26 mouse cellular contexts compared by ENCODE assay signal in the genomic region with DNA sequence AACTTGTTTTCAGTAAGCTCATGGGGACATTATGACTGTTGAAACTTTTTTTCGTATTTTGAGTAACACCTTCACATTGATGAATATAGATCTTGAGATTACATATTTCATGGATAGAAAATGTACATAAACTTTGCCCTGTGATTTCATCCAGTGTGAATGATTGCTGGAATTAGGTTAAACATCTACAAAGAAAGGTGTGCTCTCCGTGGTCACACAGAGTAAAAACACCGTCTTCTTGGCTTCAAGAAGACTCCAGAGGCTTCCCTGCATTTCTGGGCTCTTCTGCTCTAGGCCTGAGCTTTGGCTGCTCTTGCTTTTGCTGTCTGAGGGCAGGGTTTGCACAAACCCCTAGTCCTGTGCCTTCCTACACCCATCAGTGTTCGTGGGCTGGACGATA.
DNase-seq lines count a peak whose midpoint lies in the region; ATAC-seq and TF ChIP-seq lines count a peak whose summit lies in the region.
"Had no signal": no experiment of that assay in that cellular context is flagged by ENCODE, and none has a peak within 500 bp of the region (broad histone marks: within the 10 kb centered on the region; RNA-seq: fewer than 3 reads in every experiment).

No protein-coding gene starts in this region.

- WGBS in liver, postnatal 0 days (ENCODE audit: insufficient replicate concordance): 71% methylated on average over 5 of the region's 5 CpGs

- TF ChIP-seq EP300 in liver, postnatal 0 days (IDR thresholded peaks at IDR 0.05; ENCODE audit: low read depth): no peak

- H3K4me3 ChIP-seq in liver, postnatal 0 days (ENCODE audit: low read depth, low read length): no peak overlapping the region
- H3K4me3 ChIP-seq: forebrain, embryonic 10.5 days; forebrain, embryonic 13.5 days; heart, adult 2 months; heart, embryonic 10.5 days; heart, embryonic 13.5 days had no signal

- H3K36me3 ChIP-seq in liver, postnatal 0 days (replicated peaks; ENCODE audit: insufficient read depth, low read length): peaks cover 53% of the 10 kb centered on the region

- H3K4me1 ChIP-seq in liver, postnatal 0 days (ENCODE audit: insufficient read depth): peaks cover 5% of the 10 kb centered on the region; the same call in 1 of the 2 replicates
- H3K4me1 ChIP-seq: heart, embryonic 10.5 days; heart, embryonic 13.5 days had no signal

- TF ChIP-seq CTCF in liver, postnatal 0 days (IDR thresholded peaks at IDR 0.05; ENCODE audit: low read depth): no peak

- no peak overlapping the region for H3K9ac ChIP-seq in liver, postnatal 0 days (replicated peaks)
- H3K9ac ChIP-seq: forebrain, embryonic 13.5 days; heart, embryonic 13.5 days; hindbrain, embryonic 14.5 days had no signal

- no peaks in the 10 kb centered on the region for H3K9me3 ChIP-seq in liver, postnatal 0 days (ENCODE audit: low read length)
- H3K9me3 ChIP-seq: forebrain, embryonic 13.5 days; G1E had no signal

- H3K4me2 ChIP-seq in liver, postnatal 0 days (ENCODE audit: low read depth, low read length): peak overlapping the region; percentile 32; the same call in 1 of the 2 replicates
- H3K4me2 ChIP-seq: forebrain, embryonic 13.5 days; heart, embryonic 13.5 days; hindbrain, embryonic 14.5 days had no signal

- peak overlapping the region; percentile 40 for H3K27ac ChIP-seq in liver, postnatal 0 days (ENCODE audit: low read depth)
- H3K27ac ChIP-seq: forebrain, embryonic 10.5 days; forebrain, embryonic 13.5 days; heart, adult 2 months; heart, embryonic 10.5 days; heart, embryonic 13.5 days; hindbrain, embryonic 14.5 days had no signal

- H3K27me3 ChIP-seq in liver, postnatal 0 days (ENCODE audit: insufficient read depth, low read length): no peaks in the 10 kb centered on the region
- H3K27me3 ChIP-seq: CH12.LX; heart, embryonic 13.5 days; Patski had no signal

- DNase-seq in kidney, adult 18-20 months: peak; percentile 16
- DNase-seq in kidney, postnatal 14 days: no peak
- DNase-seq in kidney, adult 9 months: peak; percentile 56
- no peak for DNase-seq in kidney, postnatal 4 days
- no peak for DNase-seq in liver, postnatal 0 days
- no peak for DNase-seq in liver
- DNase-seq: adrenal gland, postnatal 10 days; adrenal gland, postnatal 36 days; B cell, adult 2 months; cerebellum, adult 18-20 months; cerebellum, adult 9-10 months; cerebellum, postnatal 14 days; gastrocnemius, postnatal 10 days; gastrocnemius, postnatal 36 days; heart, adult 2 months; heart, postnatal 14 days; heart, postnatal 4 days had no signal

- ATAC-seq in liver, postnatal 0 days: peak; percentile 50
- ATAC-seq: forebrain, embryonic 13.5 days; forebrain, embryonic 16.5 days; Patski had no signal

Comparison
In these comparisons a context has a peak if more than half of its experiments do, and no peak if none do; other contexts are left out.
1. DNase-seq: peak in kidney, adult 18-20 months (single experiment) and kidney, adult 9 months (single experiment); none in kidney, postnatal 14 days (single experiment), kidney, postnatal 4 days (0 of 2), liver, postnatal 0 days (single experiment) and liver (single experiment).